Mouse (Mus musculus): ENCODE measurements at regions not wholly inside any gene's neighbourhood (a gene's known extent, or its start where the extent isn't known, plus 50 kb on each side); places are given as distances from the start of the nearest gene placed in this dataset.

DNA sequence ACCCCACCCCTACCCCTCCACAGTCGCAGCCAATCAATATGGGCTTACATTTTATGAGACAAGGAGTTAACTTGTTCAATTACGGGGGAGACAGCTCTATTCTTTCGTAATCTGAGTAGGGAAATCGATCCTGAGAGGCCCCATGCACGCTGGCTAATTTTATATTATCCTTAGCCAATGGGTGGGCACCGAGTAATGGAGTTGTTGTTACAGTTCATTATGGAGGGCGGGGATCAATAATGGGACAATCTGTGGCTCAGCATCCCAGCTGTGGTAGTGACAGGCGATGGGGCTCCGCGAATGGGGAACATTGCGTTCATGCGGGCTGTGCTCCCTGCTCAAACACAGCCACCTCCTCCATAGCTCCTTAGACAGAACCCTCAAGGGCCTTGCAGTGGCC is 118.9 kb upstream of the Irx6 start:
- no peak for TF ChIP-seq CTCF (IDR thresholded peaks at IDR 0.05; ENCODE audit: borderline replicate concordance, insufficient read depth, low read depth, low read length)
- no peak for TF ChIP-seq POLR2A (IDR thresholded peaks at IDR 0.05; ENCODE audit: borderline replicate concordance, insufficient read depth, low read length)
